Mouse (Mus musculus) myocyte (in vitro differentiated cells): ENCODE data around the gene Aspa.

ENCODE experiments used
- E2F4 ChIP-seq: IDR thresholded peaks from one replicate; pipeline ENCODE4 v1.6.1; 2011; ENCODE audit warnings: mild to moderate bottlenecking, control low read depth, moderate library complexity; ENCODE audit not compliant: insufficient read depth
- POLR2A ChIP-seq: IDR thresholded peaks from one replicate; pipeline ENCODE4 v1.6.1; 2011; ENCODE audit warnings: low read depth, mild to moderate bottlenecking, control low read depth, moderate library complexity; ENCODE audit not compliant: insufficient read length

DNA sequence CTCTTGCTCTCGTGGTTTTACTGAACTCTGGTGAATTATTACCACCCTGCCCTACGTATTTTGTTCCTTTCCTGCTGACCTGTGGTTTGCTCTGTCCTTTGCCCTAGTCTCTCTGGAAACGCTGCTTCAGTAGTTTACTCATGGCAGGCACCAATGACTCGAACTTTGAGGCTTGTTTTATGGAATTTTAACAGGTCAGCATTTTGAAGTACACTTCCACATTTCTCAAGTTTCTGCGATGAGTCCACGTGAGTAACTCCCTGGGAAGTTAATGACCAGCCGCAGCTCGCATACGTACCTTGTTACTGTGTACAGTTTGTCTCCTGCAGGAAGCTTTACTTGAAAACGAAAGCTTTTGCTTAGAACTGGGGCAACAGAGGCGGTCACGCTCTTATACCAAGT is 2.9 kb downstream of the Aspa start:
- TF ChIP-seq E2F4 (no peak), POLR2A (no peak)
